Mouse (Mus musculus) kidney, embryonic 16.5 days (tissue): Measurements from ENCODE around the gene Myof. TPM values are rescaled to one million over a fixed set of nuclear protein-coding genes. Genes with fewer than 3 reads are reported as not detected.

Experiments used
- ATAC-seq: fragments of 200-750 bp; cut with Nextera tagmentation; 2 replicates; pipeline ENCODE4 v1.8.0; 2017; ENCODE audit warnings: moderate TSS enrichment; ENCODE audit not compliant: low FRiP score, low TSS enrichment
- H3K27ac ChIP-seq: fragments of 300-500 bp; sonication (generic); 2 replicates; pipeline ENCODE4 v1.5.1; 2014; ENCODE audit warnings: low read length
- H3K27me3 ChIP-seq: fragments of 300-500 bp; sonication (generic); 2 replicates; pipeline ENCODE4 v1.6.1; 2014; ENCODE audit warnings: low read length, control low read depth, mixed read lengths; ENCODE audit not compliant: insufficient read depth
- H3K36me3 ChIP-seq: fragments of 300-500 bp; sonication (generic); 2 replicates; pipeline ENCODE4 v1.6.1; 2014; ENCODE audit warnings: low read length, control low read depth, mixed read lengths; ENCODE audit not compliant: insufficient read depth
- H3K4me1 ChIP-seq: fragments of 300-500 bp; sonication (generic); 2 replicates; pipeline ENCODE4 v1.6.1; 2014; ENCODE audit warnings: low read length, control low read depth, mixed read lengths; ENCODE audit not compliant: insufficient read depth
- H3K4me2 ChIP-seq: fragments of 300-500 bp; sonication (generic); replicated peaks from 2 replicates; pipeline ENCODE4 v1.6.1; 2014; ENCODE audit warnings: low read depth, low read length
- H3K4me3 ChIP-seq: fragments of 300-500 bp; sonication (generic); 2 replicates; pipeline ENCODE4 v1.5.1; 2014; ENCODE audit warnings: mild to moderate bottlenecking, low read length
- H3K9ac ChIP-seq: fragments of 300-500 bp; sonication (generic); replicated peaks from 2 replicates; pipeline ENCODE4 v1.6.1; 2014; ENCODE audit warnings: low read length
- H3K9me3 ChIP-seq: fragments of 300-500 bp; sonication (generic); 2 replicates; pipeline ENCODE4 v1.6.1; 2016; ENCODE audit warnings: low read length, control low read depth
- WGBS: fragments of 180-500 bp; shearing (Covaris S2); extraction: QIAGEN DNeasy Blood & Tissue Kit; methylation state at CpG from one replicate; pipeline ENCODE4 v1.1.7; 2014; 5-methylcytosine and 5-hydroxymethylcytosine counted together
- polyA plus RNA-seq: library from polyadenylated mRNA; unstranded; fragments of >200 nt; fragmentation: Nextera tagmentation; extraction: Ambion mirVana; gene quantifications from 2 replicates; pipeline ENCODE4 v1.2.1, GENCODE M21; 2015

The Myof gene
- polyA plus RNA-seq, 1 experiment from 2014 or later, result 20.9 TPM

GRCm38 (mm10) chr19:37999941-38000340, 43.4 kb downstream of the Myof start:
- Histone ChIP-seq H3K9ac (no peak overlapping the region), H3K27me3 (no peaks in the 10 kb centered on the region), H3K4me3 (no peak overlapping the region), H3K9me3 (no peaks in the 10 kb centered on the region), H3K27ac (no peak overlapping the region), H3K4me2 (no peak overlapping the region), H3K36me3 (no peaks in the 10 kb centered on the region), H3K4me1 (peaks cover 14% of the 10 kb centered on the region; the same call in 1 of the 2 replicates)
- ATAC-seq, result no peak
- WGBS, result 87% methylated on average over 2 of the region's 2 CpGs

- Histone ChIP-seq H3K9me3 (no peaks in the 10 kb centered on the region), H3K27ac (no peak overlapping the region), H3K36me3 (no peaks in the 10 kb centered on the region), H3K4me1 (no peaks in the 10 kb centered on the region), H3K4me3 (no peak overlapping the region), H3K4me2 (no peak overlapping the region), H3K27me3 (no peaks in the 10 kb centered on the region), H3K9ac (no peak overlapping the region)
- no peak for ATAC-seq
- 79% methylated on average over 3 of the region's 3 CpGs for WGBS
These were observed 49.1 kb downstream of the Myof start for GRCm38 (mm10) chr19:37994301-37994700.

GRCm38 (mm10) chr19:37992184-37992554, 51.2 kb downstream of the Myof start:
- WGBS, result 76% methylated on average over 2 of the region's 2 CpGs
- H3K4me1 ChIP-seq, result no peaks in the 10 kb centered on the region
- no peak overlapping the region for H3K9ac ChIP-seq
- no peak overlapping the region for H3K4me3 ChIP-seq
- no peak overlapping the region for H3K4me2 ChIP-seq
- no peaks in the 10 kb centered on the region for H3K36me3 ChIP-seq
- no peaks in the 10 kb centered on the region for H3K9me3 ChIP-seq
- H3K27me3 ChIP-seq, result no peaks in the 10 kb centered on the region
- ATAC-seq, result no peak
- H3K27ac ChIP-seq, result no peak overlapping the region

- 55% methylated on average over 7 of the region's 7 CpGs for WGBS
- Histone ChIP-seq H3K27ac (no peak overlapping the region), H3K27me3 (no peaks in the 10 kb centered on the region), H3K36me3 (no peaks in the 10 kb centered on the region), H3K4me3 (no peak overlapping the region), H3K9me3 (no peaks in the 10 kb centered on the region), H3K4me1 (no peaks in the 10 kb centered on the region), H3K9ac (no peak overlapping the region), H3K4me2 (no peak overlapping the region)
- ATAC-seq, result no peak
These were observed 51.8 kb downstream of the Myof start for GRCm38 (mm10) chr19:37991399-37992183.

- Histone ChIP-seq H3K4me3 (no peak overlapping the region), H3K4me2 (no peak overlapping the region), H3K9me3 (no peaks in the 10 kb centered on the region), H3K27me3 (no peaks in the 10 kb centered on the region), H3K27ac (no peak overlapping the region), H3K36me3 (0 out of 2 replicates have a peak, but pooled peaks cover 5% of the 10 kb centered on the region), H3K4me1 (no peaks in the 10 kb centered on the region), H3K9ac (no peak overlapping the region)
- no peak for ATAC-seq
- 79% methylated on average over 2 of the region's 2 CpGs for WGBS
These were observed 53.4 kb downstream of the Myof start for GRCm38 (mm10) chr19:37989971-37990370.

GRCm38 (mm10) chr19:37988156-37988555, 55.2 kb downstream of the Myof start:
- H3K9me3 ChIP-seq, result no peaks in the 10 kb centered on the region
- no peak for ATAC-seq
- H3K27me3 ChIP-seq, result no peaks in the 10 kb centered on the region
- 89% methylated on average over 4 of the region's 4 CpGs for WGBS
- H3K9ac ChIP-seq, result no peak overlapping the region
- 0 out of 2 replicates have a peak, but pooled peaks cover 5% of the 10 kb centered on the region for H3K36me3 ChIP-seq
- no peak overlapping the region for H3K27ac ChIP-seq
- H3K4me1 ChIP-seq, result no peaks in the 10 kb centered on the region
- no peak overlapping the region for H3K4me3 ChIP-seq
- no peak overlapping the region for H3K4me2 ChIP-seq

GRCm38 (mm10) chr19:37985730-37986129, 57.6 kb downstream of the Myof start:
- H3K36me3 ChIP-seq, result 0 out of 2 replicates have a peak, but pooled peaks cover 5% of the 10 kb centered on the region
- no peak overlapping the region for H3K27ac ChIP-seq
- no peak overlapping the region for H3K4me2 ChIP-seq
- no peak overlapping the region for H3K9ac ChIP-seq
- no peak overlapping the region for H3K4me3 ChIP-seq
- 79% methylated on average over 16 of the region's 16 CpGs for WGBS
- ATAC-seq, result no peak
- H3K27me3 ChIP-seq, result no peaks in the 10 kb centered on the region
- H3K4me1 ChIP-seq, result no peaks in the 10 kb centered on the region
- H3K9me3 ChIP-seq, result no peaks in the 10 kb centered on the region

- Histone ChIP-seq H3K4me1 (no peaks in the 10 kb centered on the region), H3K36me3 (no peaks in the 10 kb centered on the region; the same call in 1 of the 2 replicates)
- WGBS, result 93% methylated on average over 5 of the region's 5 CpGs
These were observed 67.4 kb downstream of the Myof start for GRCm38 (mm10) chr19:37975951-37976350.

GRCm38 (mm10) chr19:37970571-37970970, 72.8 kb downstream of the Myof start:
- Histone ChIP-seq H3K4me2 (no peak overlapping the region), H3K4me3 (no peak overlapping the region), H3K27ac (peak overlapping the region; percentile 76), H3K4me1 (no peaks in the 10 kb centered on the region), H3K9ac (no peak overlapping the region), H3K9me3 (no peaks in the 10 kb centered on the region), H3K27me3 (no peaks in the 10 kb centered on the region), H3K36me3 (no peaks in the 10 kb centered on the region; the same call in 1 of the 2 replicates)
- WGBS, result 75% methylated on average over 4 of the region's 4 CpGs
- no peak for ATAC-seq

More at GRCm38 (mm10) chr19:37975951-37976350, 67.4 kb downstream of the Myof start:
- no peak overlapping the region for H3K4me3 ChIP-seq
- no peak for ATAC-seq
- H3K27me3 ChIP-seq, result no peaks in the 10 kb centered on the region
- no peaks in the 10 kb centered on the region for H3K9me3 ChIP-seq
- no peak overlapping the region for H3K9ac ChIP-seq
- no peak overlapping the region for H3K27ac ChIP-seq
- no peak overlapping the region for H3K4me2 ChIP-seq

GRCm38 (mm10) chr19:37970004-37970403, 73.4 kb downstream of the Myof start:
- Histone ChIP-seq H3K27me3 (no peaks in the 10 kb centered on the region), H3K36me3 (no peaks in the 10 kb centered on the region; the same call in 1 of the 2 replicates), H3K9ac (no peak overlapping the region), H3K4me2 (no peak overlapping the region), H3K4me1 (no peaks in the 10 kb centered on the region), H3K9me3 (no peaks in the 10 kb centered on the region), H3K27ac (peak overlapping the region; percentile 76), H3K4me3 (no peak overlapping the region)
- peak; percentile 83 for ATAC-seq
- 49% methylated on average over 5 of the region's 5 CpGs for WGBS
